Mouse (Mus musculus): ENCODE results near the gene Tmem202.

DNA sequence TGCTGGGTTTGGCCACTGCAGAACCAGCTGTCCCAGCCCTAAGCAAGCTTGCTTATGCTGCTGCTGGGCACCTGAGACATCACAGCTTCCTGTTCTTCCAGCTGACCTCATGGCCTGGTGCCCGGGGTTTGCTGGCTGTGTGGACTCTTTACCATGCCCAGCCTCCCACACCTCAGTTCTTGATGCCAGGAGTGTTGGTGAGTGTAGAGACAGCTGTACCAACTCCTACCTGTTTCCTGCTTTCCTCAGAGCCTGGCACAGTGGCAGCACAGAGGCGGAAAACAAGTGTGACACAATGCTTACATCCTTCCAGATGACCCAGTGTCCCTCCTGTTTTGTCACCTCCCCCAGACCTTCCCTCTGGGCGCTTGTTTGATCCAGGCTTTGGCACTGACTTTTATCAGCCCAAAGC lies 12.0 kb upstream of the Tmem202 start:
- TF ChIP-seq CTCF (IDR thresholded peaks at IDR 0.05; ENCODE audit: extremely low read depth, insufficient read depth, low read length) (no peak), POLR2A (IDR thresholded peaks at IDR 0.05; ENCODE audit: extremely low read depth, insufficient read depth, low read length) (no peak)
